Mouse (Mus musculus) layer of hippocampus, adult 11-12 months (tissue): ENCODE results near the gene Retn.

Source experiments
- DNase-seq: peaks from one replicate; pipeline ENCODE4 v3.0.0; 2022; ENCODE audit warnings: low spot score

The Retn gene

DNA sequence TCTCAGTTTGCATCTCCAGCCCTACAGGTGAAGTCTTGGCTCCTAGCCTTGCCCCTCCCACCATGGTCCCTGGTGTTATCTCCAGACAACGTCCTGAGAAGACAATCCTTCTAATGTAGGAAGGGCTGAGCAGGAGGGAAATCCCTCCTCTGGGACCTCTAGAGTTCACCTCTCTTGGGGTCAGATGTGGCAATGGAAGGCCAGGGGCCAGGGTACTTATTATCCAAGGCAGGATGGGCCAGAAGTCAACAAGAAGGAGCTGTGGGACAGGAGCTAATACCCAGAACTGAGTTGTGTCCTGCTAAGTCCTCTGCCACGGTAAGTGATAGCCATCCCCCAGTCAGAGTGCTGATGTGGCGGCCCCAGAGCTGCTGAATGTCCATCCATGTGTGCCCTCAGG, at the start of gene Retn:
TSS of gene Retn (plus strand) at position 245 of the 400 bp plus-strand sequence.
- DNase-seq = no peak

DNA sequence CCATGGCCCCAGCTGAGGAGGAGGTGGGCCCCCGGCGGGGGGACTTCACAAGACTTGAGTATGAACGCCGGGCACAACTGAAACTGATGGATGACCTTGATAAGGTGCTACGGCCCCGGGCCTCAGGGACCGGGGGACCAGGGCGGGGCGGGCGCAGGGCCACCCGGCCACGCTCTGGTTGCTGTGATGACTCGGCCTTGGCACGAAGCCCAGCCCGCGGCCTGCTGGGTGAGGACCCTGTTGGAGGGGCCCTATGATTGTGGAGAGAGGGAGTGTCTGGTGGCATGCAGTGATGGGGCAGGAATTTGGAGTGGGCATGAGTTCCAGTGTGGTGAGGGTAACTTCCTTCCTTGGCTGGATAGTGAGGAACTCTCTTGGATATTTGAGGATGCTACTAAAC, 49.0 kb upstream of the Retn start:
- no peak for DNase-seq

DNA sequence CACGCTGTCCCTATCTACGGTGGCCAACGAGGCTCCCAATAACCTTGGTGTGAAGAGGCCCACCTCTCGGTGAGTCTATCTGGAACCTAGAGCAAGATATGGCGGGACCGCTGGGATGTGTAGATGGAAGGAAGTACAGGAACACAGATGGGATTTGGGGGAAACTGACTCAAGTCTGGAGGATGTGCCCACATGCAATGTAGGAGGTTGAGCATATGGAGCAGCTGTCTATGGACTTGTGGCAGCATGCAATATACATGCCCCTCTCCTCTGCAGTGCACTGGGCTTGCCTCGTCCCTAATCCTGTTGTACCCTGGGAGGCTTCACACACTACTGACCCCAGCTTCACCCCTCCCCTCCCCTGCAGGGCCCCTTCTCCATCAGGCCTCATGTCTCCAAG, 47.7 kb upstream of the Retn start:
- DNase-seq = no peak

DNA sequence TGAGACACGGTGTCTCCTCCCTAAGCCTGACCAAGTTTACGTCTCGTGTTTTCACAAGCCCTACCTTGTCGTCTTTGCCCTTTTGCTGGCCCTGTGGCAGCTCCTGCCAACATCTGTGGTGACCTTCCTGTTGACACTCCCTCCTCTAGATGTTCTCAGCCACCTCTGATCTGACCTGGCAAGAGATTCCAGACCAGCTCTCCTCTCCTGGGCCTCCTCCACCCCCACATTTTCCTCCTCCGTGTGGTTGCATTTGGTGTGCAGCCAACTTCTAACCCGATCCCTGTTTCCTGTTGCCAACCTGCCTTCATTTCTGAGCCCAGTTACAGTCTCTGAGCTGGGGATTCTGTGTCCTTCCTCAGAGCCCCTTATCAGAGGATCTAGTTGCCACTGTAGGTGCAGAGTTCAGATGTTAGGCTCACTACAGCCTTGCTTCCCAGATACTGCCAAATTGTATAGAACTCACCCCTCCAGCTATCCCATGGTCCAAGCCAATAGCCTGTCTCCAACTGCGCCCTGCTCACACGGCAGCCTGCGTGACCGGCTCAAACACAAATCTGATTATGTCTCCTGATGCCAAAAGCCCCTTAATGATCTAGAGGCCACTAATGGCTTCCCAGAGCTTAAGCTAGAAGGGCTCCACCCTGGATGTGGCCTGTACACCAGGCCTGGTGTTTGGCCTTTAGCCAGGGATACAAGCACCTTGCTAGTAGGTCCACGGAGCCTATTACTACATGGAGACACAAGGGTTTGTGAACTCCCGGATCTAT, 46.3 kb upstream of the Retn start:
- no peak for DNase-seq

DNA sequence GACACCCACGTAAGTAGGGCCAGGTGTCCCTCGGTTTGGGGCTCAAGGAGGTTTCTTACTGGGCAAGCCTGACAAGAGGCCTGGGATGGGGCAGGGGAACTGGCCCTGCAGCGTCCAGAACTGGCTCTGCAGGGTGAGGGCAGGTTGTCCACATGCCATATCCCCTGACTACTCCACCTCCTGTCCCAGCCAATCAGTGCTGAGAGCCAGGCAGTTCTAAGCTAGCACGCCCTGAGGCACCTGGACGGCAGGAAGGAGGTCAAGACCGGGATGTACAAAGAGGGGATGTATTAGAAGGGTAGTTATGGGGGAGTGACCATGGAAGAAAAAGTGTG, 45.8 kb upstream of the Retn start:
- no peak for DNase-seq

DNA sequence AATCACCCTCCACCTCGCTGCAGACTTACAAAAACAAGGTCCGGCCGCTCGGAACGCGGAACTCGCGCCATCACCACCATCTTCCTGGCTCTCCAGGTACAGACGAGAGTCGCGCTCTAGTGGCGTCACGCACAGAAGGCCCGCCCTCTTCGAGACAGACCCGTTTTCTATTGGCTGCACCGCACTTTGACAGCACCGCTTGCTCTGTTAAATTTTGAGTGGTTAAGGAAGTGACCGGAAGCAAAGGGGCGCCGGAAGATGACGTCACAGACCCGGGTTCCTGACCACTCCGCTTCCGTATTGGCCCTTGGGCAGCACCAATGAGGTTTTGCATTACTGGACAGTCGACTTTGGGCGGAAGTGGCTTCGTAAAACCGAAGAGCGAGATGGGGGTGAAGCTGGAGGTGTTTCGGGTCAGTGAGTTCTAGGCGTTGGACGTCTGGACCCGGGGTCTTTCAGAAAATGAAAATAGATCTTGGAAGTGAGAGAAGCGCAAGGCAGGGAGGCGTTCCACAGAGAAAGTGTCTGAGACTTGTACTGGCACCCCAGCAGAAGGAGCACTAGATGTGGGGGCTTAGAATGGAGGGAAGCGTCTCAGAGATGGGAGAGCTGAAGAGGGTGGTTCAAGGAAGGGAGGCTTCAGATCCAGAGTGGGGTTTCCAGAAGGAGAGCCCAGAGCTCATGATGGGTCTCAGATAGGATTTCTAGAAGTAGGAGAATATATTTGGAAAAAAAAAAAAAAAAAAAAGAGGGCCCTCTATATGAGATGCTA, 34.2 kb upstream of the Retn start, which contains the start of the genes Xab2 and Pet100:
TSS of gene Xab2 (minus strand) at position 118 of the 772 bp plus-strand sequence.
TSS of gene Pet100 (plus strand) at position 350 of the 772 bp plus-strand sequence.
- DNase-seq = peak; percentile 99

DNA sequence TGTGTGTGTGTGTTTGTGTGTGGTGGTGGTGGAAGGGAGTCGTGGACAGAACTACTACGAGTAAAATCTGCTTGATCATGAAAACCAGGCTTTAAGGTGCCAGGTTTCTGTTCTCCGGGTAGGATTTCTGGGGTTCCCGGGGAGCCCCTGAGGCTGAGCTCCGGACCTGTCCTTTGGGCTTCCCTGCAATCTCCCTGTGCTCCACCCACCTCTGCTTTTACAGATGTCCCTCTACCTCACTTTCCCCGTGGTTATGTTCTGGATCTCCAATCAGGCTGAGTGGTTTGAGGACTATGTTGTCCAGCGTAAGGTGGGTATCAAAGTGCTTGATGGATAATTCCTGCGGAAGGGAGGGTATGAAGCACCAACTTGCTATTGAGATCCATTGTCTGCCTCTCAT, 33.5 kb upstream of the Retn start:
- no peak for DNase-seq

DNA sequence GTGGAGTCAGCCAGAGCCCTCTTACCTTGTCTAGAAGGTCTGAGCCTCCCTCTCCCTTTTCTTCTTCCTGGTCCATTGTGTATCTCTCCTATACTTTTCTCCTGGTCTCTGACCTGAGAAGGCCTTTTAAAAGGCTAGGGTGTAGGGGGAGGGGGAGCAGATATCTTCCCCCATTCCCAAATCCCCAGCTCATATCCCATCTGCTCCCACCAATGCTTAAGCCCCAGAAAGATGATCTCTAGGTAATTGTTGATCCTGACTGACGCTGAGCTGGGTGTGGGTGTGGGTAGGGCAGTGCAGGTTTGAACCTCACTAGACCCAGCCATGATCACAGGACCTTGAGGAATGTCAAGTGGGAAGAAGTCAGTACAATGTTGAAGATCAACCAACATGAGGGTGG, 30.1 kb upstream of the Retn start, which contains the start of gene Pcp2:
TSS of gene Pcp2 (minus strand) at position 101 of the 400 bp plus-strand sequence.
- DNase-seq = no peak

DNA sequence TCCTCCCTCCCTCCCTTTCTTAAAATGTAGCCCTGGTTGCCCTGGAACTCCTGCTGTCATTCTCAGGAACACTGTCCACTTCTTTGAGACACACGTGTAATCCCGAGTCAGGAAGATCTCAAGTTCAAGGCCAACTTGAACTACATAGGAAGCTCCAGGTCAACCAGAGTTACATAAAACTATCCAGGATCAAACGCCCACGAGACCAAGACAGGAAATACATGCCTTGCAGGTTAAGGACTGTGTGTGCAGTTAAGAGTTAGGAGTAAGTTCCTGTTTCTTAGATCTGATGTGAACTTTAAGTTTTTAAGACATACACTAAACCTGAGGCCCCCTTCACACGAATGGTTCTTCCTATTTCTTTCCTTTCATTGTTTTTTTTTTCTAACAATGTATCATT, 28.6 kb upstream of the Retn start:
- no peak for DNase-seq

DNA sequence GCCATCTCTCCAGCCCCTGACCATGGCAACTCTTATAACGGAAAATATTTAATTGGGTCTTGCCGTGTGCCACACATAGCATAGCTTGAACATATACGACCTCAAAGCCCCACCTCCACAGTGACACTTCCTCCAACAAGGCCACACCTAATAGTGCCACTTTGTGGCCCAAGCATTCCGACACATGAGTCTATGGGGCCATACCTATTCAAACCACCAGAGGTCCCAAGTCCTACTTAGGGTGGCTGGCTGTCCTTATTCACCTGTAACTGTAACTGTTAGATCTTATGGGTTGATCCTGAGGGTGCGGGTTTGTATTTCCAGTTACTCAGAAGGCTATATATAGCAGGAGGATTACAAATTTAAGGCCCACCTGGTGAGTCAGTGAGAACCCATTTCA, 27.6 kb upstream of the Retn start:
- no peak for DNase-seq

DNA sequence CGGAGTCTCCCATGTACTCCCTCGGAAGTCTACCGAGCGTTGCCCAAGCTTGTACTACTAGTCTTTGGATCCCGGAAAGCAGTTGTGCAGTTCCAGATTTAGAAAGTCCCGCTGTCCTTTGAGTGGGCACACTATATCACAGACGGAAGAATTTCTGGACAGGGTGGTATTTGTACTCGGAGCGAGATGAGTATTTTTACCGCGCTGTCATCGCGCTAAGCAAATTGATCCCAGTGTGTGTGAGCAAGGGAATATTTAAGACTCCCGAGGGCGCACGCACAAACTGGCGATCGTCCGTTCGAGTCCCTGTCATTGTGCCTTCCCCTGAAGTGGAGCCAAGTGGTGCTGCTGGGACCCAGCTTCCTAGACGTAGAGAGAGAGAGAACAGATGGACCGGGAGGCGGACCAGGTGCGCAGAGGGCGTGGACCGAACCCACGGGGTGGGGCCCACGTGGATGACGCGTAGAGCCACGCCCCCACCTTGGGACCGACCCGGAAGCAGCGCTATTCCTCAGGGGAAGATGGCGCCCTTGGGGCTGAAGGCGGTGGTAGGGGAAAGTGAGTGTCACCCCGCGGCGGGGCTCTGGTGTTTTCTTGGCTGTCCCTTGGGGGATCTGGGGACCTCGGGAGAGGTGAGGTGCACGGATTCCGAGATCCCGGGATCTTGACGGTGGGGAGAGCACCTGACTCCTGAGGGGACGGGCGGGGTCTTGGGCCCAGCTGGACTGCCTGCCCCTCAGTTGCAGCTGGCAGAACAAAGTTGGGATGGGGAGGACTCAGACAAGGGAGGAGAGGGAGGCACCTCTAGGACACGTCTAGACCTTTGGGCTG, 24.7 kb upstream of the Retn start, which contains the start of gene Stxbp2:
TSS of gene Stxbp2 (plus strand) at position 309 of the 831 bp plus-strand sequence.
- DNase-seq = peak; percentile 69

DNA sequence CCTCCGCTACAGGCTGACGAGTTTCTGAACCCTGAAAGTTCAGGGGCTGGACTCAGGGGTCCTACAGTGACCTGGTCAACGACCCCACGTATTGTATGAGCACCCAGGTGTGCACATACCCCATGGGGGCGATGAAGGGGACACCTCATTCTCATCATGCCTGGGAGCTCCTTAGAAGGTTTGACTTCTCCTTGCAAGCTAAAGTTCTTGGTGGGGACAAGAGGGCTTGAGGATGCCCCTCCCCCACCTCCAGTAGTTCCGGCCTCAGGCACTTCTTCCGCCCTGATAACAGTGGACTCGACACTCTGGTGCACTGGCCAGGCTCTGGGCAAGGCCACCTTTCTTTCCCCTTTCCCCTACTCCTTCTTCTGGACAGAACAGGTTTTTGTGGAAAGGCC, 24.1 kb upstream of the Retn start:
- DNase-seq = no peak

DNA sequence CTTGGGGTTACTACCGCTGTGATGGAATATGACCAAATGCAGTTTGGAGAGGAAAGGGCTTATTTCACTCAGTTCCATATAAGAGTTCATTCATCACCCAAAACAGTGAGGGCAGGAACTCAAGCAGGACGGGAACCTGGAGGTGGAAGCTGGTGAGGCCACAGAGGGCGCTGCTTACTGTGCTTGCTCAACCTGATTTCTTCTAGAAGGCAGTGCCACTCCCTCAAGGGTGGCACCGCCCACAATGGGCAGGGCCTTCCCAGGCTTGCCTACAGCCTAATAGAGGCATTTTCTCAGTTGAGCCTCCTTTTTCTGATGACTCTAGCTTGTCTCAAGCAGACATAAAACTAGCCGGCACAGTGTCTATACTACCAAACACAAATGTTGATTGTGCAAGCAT, 9.8 kb upstream of the Retn start:
- peak; percentile 26 for DNase-seq

DNA sequence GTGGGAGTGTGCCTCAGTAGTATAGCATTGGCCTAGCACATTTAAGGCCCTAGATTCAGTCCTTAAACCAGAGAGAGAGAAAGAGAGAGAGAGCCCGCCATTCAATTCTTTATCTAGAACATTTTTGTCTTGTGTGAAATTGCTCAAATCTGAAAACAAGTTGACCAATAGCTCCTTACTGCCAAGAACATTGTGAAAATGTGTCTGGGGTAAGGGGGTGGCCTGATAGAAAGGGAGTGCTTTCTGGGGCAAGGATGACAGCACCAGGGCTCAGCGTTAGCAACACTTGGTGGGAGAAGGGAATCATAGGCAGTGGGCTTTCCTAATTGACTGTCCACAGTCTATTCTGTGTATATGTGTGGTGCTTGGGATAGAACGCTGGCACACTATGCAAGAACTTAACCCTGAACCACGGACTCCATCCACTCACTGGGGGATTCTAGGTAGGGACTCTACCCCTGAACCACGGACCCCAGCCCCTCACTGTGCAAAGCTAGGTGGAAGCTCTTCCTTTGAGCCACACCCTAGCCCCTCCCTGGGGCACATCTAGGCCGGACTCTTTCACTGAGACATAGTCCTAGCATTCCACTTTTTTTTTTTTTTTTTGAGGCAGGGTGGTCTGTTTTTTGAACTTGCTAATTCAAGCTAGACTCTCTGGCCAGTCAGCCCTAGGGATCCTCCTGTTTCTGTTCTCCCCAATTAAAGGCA, 8.6 kb upstream of the Retn start:
- no peak for DNase-seq

DNA sequence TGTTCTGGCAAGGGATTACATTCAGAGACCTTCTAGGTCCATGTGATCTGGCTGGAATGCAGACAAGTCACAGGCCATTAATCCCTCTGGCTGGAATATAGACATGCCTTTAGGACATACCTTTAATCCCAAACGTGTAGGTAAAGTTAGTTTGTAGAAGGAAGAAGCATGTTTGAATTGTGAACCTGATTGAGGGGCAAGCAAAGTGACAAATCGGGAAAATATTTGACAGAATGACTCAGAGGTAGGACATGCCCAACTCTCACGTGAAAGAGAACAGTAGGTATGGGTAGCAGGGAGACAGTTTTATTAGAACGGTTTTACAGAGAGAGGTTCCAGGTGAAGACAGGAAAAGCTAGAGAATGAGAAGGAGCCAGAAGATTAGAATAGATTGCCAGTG, 8.0 kb upstream of the Retn start:
- DNase-seq = no peak

DNA sequence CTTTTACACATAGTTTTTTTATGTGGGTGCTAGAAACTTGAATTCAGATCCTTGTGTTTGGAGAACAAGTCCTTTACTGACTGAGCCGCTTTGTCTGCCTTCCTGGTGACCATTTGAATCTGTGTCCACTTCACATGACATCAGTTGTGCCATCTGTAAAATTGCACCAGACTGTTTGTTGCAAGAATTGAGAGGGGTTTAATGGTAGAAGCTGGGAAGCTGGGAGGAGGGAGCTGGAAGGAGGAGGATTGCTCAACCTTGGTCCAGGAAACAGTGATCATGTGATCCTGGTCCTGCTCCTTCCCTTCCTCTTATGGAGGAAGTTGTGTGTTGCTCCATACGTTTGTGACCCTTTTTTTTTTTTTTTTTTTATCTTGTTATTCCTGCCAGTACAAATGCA, 7.3 kb upstream of the Retn start:
- no peak for DNase-seq

DNA sequence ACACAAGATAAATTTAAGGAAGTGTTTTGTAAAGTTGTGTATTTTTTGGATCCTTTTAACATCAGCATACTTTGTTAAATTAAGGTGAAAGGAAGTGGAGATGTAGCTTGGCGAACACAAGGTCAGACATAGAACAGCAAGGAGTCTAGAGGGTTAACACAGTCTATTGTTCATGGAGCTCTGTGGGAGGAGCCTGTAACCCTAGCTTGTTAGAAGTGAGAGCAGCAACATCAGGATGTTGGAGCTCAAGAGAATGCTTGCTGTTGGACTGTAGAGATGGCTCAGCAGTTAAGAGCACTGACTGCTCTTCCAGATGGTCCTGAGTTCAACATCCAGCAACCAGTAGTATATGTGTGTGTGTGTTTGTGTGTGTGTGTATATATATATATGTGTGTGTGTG, 6.6 kb upstream of the Retn start:
- DNase-seq = no peak

DNA sequence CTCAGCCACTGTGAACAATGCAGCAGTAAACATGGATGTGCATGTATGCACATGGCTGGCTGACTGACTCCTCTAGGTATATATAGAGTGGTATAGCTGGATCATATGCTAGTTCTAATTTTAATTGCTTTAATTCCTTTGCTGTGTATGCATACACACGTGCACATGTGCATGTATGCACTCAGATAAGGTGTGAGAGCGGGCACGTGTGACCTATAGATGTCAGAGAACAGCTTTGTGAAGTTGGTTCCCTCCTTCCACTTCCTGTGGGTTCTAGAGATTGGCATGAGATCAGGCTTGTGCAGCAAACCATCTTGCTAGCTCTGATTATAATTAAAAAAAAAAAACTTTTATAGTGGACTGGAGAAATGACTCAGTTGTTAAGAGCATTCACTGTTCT, 2.7 kb upstream of the Retn start:
- no peak for DNase-seq

DNA sequence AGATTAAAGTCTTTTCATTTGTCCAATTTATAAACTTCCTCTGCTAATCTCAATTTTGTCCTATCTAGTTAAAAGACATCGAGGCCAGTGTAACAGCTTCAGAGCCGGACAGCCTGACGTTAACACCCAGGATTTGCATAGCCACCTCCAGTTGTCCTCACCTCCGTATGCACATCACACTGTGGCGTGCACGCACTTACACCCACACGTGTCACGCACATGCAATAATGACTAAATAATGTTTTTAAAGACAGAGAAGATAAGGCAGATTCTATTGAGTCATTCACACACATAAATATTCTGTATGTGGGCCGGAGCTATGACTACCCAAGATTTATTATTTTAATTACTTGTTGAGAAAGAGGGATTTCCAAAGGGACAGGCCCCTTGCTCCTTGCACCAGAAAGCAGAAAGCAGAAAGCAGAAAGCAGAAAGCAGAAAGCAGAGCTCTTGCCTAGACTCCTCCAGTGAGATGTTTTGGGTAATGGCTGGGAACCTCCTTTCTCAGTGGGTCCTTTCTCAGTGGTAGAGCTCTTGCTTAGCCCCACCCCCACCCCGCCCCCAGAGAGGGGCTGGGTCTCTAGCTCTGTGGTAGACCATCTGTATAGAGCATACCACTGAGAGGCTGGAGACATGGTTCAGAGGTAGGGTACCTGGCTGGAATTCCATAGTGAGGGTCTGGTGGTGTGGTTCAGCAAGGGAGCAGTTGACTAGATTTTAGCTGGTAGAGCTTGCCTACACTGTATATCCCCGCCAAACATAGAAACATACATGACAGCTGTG, 653 bp upstream of the Retn start:
- no peak for DNase-seq

DNA sequence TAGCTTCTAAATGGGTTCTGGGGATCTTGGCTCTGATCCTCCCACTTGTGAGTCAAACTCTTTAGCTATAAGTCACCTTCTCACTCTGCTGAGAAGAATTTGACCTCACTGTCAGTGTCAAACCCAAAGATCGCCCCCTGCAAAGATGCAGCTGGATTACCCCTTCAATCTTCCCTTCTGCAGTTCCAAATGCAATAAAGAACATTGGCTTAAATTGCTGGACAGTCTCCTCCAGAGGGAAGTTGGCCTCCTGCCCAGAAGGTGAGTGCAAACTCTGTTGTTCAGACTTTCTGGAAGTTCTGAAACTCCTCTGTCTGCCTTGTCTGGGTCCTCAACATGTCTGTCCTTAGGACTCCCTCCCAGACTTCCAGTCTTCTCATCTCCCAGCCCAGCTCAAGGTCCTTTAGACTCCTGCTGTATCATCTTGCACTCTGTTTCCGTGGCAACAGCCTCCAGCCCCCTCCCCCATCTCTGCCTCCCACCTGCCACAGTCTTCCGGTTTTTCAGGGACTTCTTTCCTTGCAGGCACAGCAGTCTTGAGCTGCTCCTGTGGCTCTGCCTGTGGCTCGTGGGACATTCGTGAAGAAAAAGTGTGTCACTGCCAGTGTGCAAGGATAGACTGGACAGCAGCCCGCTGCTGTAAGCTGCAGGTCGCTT, 1.3 kb downstream of the Retn start:
- DNase-seq = no peak

DNA sequence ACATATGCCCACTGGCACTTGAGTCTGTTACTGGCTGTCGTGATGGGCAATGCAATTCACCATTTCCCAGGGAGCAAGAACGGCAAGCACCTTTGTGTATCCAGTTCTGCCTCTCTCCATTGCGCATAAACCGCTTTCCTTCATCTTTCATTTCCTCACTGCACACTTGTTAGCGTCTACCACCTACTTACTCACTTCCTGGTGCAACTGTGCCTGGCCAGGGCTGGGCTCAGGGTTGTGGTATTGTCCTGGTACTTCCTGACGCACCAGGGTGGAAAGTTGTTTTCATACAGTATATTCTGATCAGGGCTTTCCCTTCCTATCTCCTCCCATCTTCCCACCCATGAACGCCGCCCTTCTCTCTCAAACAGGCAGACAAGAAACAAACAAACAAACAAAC, 5.3 kb downstream of the Retn start:
- DNase-seq = no peak
